Mouse (Mus musculus) thymus, adult 2 months (tissue): ENCODE measurements at regions not wholly inside any gene's neighbourhood (a gene's known extent, or its start where the extent isn't known, plus 50 kb on each side); places are given as distances from the start of the nearest gene placed in this dataset.

Experiments
- CTCF ChIP-seq: fragments of 200-500 bp; IDR thresholded peaks from 2 replicates; pipeline ENCODE4 v1.5.1; 2012; ENCODE audit warnings: mild to moderate bottlenecking, control low read depth, low read length, moderate library complexity, borderline replicate concordance; ENCODE audit not compliant: control insufficient read depth, poor library complexity, insufficient read depth; ENCODE audit errors: extremely low read depth
- POLR2A ChIP-seq: fragments of 200-500 bp; IDR thresholded peaks from 2 replicates; pipeline ENCODE4 v1.6.1; 2012; ENCODE audit warnings: mild to moderate bottlenecking, low read length, control low read depth, moderate library complexity; ENCODE audit not compliant: control insufficient read depth, poor library complexity, insufficient read depth; ENCODE audit errors: extremely low read depth

GRCm38 (mm10) chr17:68223170-68223569, 50.4 kb upstream of the L3mbtl4 start:
- TF ChIP-seq CTCF (no peak), POLR2A (no peak)
